Mouse (Mus musculus) fat pad, adult 2 months (tissue): ENCODE results near the gene Baz2a.
"Not testable (repeated sequence)": the region's sequence is repeated elsewhere in the genome, so short reads cannot be mapped to it uniquely, and the experiment has no call there.

Source experiments
- DNase-seq: peaks from one replicate; pipeline ENCODE4 v3.0.0-alpha.2; 2011; ENCODE audit warnings: low read depth, low spot score; ENCODE audit errors: extremely low read depth

Gene Baz2a

DNA sequence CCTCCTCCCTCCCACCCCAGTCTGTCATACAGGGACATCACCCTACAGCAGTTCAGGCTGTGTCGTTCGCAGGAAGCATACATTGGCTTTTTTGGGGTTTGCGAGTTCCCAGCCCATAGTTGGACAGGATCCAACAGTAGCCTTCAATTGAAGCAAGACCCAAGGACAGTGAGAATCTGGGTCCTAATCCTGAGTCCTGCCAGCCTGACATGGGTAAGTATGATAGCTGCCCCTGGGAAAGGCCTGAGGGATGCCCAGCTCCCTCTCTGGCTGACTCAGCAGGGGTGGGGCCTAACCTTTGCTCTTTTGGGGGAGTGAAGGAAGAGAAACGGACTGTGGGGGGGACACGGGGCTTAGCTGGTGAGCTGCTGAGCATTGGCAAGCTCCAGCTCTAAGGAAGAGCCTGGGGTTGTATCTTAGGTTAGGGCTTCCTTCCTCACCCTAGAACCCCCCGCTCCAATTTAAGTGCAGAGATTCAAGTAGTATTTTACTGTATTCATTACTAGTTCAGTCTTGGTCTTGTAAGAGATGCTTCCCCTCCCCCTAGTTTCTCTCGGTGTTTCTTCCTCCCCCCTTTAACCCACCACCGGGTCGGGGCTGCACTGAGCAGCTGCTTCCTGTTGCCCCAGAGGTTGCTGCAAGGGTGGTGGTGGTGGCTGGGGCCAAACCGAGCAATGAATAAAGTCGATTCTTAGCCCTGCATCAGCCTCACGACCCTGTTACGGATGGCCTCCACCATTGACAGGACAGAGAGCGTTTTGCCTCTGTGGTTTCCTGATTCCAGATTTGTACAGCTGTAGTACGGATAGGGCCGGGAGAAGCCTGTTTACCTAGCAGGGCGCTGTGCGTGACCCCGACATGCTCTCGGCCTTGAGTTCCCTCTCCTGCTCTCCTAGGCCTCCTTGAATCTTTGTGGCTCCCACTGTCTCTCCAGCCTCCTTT lies at the start of gene Baz2a:
Baz2a (plus strand) TSS at position 14 of the 942 bp plus-strand sequence.
- DNase-seq = no peak

DNA sequence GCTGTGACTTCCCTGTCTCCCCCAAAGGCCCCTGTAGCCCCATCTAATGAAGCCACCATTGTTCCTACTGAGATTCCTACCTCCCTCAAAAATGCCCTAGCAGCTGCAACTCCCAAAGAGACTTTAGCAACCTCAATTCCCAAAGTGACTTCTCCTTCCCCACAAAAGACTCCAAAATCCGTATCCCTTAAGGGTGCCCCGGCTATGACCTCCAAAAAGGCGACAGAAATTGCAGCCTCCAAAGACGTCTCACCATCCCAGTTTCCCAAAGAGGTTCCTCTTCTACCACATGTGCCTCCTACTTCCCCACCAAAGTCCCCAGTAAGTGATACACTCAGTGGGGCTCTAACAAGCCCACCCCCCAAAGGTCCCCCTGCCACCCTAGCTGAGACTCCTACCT lies 49.7 kb upstream of the Baz2a start:
- no peak for DNase-seq

DNA sequence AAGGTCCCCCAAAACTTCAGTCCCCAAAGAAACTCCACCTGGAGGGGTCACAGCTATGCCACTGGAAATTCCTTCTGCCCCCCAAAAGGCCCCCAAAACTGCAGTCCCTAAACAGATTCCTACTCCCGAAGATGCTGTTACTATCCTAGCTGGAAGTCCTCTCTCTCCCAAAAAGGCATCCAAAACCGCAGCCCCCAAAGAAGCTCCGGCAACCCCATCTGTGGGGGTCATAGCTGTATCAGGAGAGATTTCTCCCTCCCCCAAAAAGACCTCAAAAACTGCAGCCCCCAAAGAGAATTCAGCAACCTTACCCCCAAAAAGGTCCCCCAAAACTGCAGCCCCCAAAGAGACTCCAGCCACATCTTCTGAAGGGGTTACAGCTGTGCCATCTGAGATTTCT lies 48.9 kb upstream of the Baz2a start:
- DNase-seq = no peak

DNA sequence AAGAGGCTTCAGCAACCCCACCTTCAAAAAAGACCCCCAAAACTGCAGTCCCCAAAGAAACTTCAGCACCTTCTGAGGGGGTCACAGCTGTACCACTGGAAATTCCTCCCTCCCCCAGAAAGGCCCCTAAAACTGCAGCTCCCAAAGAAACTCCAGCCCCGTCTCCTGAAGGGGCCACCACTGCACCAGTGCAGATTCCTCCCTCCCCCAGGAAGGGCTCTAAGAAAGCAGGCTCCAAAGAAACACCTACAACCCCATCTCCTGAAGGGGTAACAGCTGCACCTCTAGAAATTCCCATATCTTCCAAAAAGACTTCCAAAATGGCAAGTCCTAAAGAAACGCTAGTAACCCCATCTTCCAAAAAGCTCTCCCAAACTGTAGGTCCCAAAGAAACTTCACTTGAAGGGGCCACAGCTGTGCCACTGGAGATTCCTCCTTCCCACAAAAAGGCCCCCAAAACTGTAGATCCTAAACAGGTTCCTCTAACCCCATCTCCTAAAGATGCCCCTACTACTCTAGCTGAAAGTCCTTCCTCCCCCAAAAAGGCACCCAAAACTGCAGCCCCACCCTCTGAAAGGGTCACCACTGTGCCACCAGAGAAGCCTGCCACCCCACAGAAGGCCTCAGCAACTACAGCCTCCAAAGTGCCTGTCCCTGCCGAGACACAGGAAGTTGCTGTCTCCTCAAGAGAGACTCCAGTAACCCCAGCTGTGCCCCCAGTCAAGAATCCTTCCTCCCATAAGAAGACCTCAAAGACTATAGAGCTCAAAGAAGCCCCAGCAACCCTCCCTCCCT lies 48.1 kb upstream of the Baz2a start:
- DNase-seq = no peak

DNA sequence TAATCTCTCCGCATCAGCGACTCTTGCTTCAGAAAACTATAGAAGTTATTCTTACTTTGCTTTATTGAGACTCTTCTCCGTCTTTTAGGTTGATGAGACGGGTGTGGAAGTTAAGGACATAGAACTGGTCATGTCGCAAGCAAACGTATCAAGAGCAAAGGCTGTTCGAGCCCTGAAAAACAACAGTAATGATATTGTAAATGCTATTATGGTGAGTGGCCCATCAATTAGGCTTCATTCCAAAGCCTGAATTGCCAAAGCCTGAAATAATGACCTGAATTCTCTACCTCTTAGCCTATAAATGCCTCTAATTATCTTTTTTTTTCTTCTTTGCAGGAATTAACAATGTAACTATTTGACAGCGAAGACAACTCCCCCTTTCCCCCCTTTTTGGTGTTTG lies 43.2 kb upstream of the Baz2a start:
- DNase-seq = no peak

DNA sequence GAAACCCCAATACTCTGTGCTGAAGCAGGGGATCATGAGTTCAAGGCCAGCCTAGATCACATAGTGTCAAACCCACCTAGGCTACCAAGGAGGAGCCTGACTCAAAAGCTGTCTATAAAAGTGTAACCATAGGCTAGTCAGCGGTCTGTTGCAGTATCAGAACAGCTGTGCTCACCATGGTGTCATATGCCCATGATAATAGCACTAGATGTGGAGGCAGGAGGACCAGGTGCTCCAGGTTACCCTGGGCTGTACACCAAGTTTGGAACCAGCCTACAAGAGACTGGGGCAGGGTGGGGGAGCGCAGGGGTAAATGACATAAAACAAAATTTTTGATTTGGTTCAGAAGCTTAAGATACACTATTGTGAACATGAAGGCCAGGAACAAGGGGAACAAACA lies 41.6 kb upstream of the Baz2a start:
- DNase-seq = no peak

DNA sequence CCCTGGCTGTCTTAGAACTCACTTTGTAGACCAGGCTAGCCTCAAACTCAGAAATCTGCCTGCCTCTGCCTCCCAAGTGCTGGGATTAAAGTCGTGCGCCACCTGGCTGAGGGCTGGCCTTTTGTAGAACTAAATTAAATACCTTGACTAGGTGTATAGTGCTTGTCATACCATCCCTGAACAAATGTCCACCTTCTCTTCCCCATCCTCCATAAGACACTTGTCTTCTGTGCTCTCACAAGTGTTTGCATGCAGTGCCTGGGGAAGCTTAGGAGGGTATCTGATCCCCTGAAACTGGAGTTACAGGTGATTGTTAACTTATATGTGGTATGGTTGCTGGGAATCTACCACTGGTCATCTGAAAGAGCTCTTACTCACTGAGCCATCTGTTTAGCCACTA lies 41.0 kb upstream of the Baz2a start:
- no peak for DNase-seq

DNA sequence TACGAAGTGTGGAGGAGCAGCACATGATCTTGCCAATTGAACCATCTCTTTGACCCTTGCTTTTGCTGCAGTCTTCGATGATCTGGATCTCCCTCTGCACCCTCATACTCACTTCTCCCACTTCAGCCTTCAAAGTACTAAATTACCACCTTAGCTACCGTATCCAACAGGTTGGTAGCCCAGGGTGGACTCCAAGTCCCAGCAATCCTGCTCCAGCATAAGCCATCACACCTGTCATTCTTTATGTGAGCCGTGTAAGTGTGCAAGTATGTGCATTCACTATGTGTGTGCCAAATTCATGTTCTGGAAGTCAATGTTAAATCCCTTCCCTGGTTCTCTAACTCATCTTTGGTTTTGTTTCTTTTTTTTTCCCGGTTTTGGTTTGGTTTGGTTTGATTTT lies 39.8 kb upstream of the Baz2a start:
- DNase-seq = no peak

DNA sequence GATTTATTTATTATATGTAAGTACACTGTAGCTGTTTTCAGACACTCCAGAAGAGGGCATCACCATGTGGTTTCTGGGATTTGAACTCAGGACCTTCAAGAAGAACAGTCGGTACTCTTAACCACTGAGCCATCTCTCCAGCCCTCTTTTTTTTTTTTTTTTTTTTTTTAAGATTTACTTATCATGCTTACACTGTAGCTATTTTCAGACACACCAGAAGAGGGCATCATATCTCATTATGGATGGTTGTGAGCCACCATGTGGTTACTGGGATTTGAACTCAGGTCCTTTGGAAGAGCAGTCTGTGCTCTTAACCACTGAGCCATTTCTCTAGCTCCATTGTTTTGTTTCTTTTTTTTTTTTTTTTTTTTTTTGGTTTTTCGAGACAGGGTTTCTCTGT lies 39.2 kb upstream of the Baz2a start:
- not testable (repeated sequence) for DNase-seq

DNA sequence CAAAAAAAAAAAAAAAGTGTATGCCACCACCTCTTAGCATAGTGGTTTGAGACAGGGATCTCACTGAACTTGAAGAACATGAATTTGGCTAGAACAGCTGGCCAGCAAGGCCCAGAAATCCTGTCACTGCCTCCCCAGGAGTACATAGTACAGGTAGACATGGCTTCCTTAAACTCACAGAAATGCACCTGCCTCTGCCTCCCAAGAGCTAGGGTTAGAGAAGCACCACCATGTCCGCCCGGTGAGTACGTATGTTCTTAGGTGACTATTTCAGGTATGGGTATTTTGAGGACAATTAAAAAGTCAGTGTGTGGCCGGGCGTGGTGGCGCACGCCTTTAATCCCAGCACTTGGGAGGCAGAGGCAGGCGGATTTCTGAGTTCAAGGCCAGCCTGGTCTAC lies 38.4 kb upstream of the Baz2a start:
- no peak for DNase-seq

DNA sequence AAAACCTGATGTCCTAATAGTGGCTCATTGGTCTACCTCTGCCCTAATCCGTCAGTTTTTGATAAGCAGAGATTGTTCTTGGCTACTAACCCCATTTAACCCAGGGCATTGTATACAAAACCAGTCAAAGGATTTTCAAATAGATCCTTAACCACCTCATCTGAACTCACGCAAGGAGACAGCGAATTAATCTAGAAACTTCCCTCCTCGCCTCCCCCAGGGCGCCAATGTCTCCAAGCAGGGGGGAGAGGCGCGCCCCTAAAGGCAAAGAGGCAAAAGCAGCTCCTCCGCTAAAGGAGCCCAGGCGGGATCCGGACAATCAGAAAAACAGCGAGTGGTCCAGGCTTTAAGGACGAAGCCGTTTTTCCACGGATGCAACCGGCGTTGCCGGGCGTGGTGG lies 33.2 kb upstream of the Baz2a start:
- no peak for DNase-seq

DNA sequence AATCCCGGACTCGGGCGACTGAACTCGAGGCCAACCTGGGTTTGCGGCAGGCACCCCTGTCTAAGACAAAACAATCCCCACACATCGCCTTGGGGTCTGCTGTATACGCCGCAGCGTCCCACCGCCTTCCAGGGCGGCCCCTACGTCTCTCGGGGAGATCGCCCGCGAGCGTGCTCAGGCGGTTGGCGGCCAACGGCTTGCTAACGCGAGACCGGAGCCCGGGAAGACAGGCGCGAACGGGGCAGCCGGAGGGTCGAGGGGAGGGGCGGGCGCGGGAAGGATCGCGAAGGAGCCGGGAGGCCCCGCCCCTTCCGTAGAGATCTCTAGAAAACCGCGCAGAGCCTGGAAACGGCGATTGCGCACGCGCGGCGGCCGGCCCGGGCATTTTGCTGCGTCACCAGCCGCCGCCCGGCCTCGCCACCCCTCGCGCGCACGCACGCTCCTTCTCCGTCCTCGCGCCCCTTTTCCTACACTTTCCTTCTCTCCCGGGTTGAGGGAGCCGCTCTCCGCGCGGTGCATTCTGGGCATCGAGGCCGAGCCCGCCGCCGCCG lies 32.7 kb upstream of the Baz2a start, which contains the start of gene Ptges3:
Ptges3 (plus strand) TSS at position 354 of the 551 bp plus-strand sequence.
- no peak for DNase-seq

DNA sequence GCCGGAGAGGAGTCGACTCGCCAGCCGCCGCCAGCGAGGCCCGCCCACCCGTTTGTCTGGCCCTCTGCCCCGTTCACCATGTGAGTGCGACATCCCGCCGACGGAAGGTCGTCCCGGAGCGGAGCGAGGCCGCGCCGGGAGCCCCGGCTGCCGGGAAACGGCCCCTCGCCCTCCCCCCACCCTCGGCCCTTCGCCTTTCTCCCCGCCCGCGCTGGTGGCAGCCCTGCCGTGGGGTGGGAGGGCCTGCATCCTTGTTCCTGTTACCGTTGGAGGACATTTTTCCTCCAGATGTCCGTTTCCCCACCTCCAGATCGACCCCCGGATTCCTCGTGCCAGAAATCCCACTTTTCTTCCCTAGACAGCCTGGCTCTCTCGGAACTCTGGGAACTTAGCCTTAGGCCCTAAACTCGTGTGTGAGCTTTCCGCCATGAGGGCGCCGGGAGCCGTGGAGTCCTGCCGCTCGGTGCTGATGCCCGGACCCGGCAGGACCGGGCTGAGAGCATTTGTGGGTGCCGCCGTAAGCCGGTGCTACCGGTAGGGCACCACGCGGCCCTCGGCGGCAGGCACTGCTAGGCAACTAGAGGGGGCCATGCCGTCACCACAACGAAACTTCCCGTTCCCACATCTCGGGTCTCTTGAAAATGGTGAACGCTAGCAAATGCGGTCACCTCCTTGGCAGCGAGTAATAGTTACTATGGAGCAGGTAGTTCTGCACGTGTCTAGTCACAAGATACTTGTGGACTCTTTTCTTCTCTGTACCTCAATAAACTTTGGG lies 32.0 kb upstream of the Baz2a start:
- DNase-seq = no peak

DNA sequence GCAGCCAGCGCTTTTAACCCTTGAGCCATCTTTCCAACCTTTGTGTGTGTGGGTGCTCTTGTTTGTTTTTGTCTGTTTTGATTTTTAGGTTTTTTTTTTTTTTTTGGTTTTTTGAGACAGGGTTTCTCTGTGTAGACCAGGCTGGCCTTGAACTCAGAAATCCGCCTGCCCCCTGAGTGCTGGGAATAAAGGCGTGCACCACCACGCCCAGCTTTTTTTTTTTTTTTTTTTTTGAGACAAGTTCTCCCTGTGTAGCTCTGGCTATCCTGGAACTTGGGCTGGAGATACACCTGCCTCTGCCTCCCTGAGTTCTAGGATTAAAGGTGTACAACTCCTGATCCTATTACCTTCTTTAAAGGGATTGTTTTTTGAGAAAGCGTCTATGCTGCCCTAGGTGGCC lies 30.3 kb upstream of the Baz2a start:
- DNase-seq = no peak

DNA sequence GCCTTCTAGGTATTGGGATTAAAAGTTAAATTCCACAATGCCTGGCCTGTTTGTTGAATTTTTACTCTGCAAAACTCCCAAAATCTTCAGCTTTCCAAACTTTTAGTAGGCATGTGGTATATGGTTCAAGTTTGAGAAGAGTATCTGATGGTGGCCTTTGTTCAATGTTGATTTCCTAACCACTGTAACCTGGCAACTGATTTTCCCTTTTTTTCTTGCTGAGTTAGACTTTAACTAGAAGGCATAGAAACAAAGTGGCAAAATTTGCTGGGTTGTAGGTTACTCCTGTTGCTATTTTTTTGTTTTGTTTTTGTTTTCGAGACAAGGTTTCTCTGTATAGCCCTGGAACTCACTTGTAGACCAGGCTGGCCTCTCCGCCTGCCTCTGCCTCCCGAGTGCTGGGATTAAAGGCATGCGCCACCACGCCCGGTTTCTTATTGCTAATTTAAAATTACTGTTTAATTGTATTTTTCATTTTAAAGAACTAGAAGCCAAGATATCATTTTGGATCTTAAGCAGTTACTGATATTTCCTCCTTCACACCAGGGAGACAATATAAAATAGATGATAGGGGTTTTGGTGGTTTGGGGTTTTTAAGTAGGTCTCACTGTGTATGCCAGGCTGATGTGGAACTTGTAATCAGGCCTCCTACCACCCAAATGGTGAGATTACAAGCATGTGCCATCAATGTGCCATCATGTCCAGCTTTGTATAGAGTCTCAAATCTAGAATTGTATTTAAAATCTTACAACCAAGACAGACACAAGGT lies 29.0 kb upstream of the Baz2a start:
- DNase-seq = no peak

DNA sequence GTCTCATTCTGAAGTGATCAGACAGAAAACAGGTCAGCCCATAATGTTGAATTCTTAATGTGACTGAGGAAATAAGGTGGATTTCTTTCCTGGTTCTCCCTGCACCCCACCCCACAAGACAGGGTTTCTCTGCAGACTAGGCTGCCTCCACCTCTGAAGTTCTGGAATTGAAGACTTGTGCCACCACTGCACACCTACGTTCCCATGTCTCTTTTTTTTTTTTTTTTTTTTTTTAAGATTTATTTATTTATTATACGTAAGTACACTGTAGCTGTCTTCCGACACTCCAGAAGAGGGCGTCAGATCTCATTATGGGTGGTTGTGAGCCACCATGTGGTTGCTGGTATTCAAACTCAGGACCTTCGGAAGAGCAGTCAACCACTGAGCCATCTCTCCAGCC lies 25.3 kb upstream of the Baz2a start:
- DNase-seq = no peak

DNA sequence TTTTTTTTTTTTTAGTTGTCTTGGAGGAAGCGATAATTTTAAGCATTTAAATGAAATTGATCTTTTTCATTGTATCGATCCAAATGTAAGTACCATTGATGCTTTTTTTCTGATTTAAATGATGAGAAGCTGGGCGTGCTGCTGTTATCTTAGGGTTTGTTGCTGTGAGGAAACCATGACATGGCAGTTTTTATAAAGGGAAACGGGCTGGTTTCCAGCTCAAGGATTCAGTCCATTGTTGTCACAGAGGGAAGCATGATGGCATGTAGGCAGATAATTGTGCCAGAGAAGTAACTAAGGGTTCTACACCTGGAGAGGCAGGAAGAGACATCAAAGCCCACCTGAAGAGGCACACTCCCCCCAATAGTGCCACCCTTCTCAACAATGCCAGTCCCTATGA lies 22.2 kb upstream of the Baz2a start:
- DNase-seq = no peak

DNA sequence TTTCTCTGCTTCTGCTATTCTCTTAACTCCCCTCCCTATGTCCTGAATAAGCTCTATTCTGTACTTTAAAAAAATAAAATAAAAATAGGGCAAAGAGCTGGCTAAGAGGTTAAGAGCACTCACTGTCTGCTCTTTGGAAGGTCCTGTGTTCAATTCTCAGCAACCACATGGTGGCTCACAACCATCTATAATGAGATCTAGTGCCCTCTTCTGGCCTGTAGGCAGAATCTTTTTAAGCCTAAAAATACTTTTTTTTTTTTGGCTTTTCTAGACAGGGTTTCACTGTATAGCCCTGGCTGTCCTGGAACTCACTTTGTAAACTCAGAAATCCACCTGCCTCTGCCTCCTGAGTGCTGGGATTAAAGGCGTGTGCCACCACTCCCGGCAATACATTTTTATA lies 20.9 kb upstream of the Baz2a start:
- not testable (repeated sequence) for DNase-seq

DNA sequence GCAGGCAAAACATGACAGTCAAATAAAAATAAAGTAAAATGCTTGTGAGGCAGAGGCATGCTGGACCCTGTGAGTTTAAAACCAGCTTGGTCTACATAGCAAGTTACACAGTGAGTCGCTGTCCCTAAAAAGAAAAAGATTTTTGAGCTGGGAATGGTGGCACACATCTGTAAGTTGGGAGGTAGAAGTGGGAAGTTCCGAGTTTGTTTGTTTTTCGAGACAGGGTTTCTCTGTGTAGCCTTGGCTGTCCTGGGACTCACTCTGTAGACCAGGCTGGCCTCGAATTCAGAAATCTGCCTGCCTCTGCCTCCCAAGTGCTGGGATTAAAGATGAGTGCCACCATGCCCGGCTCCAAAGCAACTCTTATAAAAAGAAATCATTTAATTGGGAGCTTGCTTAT lies 13.1 kb upstream of the Baz2a start:
- DNase-seq = not testable (repeated sequence)

DNA sequence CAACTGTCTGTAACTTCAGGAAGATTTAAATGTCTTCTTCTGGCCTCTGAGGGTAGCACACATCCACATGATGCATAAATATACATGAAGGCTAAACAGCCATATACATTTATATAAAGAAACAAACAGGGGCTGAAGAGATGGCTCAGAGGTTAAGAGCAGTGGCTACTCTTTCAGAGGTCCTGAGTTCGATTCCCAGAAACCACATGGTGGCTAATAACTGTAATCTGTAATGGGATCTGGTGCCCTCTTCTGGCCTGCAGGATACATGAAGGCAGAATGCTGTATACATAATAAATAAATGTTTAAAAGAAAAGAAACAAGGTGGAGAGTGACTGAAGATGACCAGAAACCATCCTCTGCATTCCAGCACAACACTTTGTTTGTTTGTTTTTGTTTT lies 10.9 kb upstream of the Baz2a start:
- no peak for DNase-seq
